30 mouse cellular contexts compared by ENCODE assay signal in genomic region chr6:65023053-65023452, GRCm38 (mm10). TPM values are rescaled to one million over a fixed set of nuclear protein-coding genes. Genes with fewer than 3 reads are reported as not detected.
DNase-seq lines count a peak whose midpoint lies in the region; ATAC-seq and TF ChIP-seq lines count a peak whose summit lies in the region.
"Had no signal": no experiment of that assay in that cellular context is flagged by ENCODE, and none has a peak within 500 bp of the region (broad histone marks: within the 10 kb centered on the region; RNA-seq: fewer than 3 reads in every experiment).

No protein-coding gene starts in this region.

- no peaks in the 10 kb centered on the region for H3K27me3 ChIP-seq in testis, adult 2 months (ENCODE audit: control insufficient read depth, insufficient read depth, low read length)
- H3K27me3 ChIP-seq in midbrain, embryonic 11.5 days (ENCODE audit: control insufficient read depth, insufficient read depth, low read length) = no peaks in the 10 kb centered on the region
- H3K27me3 ChIP-seq: CH12.LX; embryonic facial prominence, embryonic 13.5 days; embryonic facial prominence, embryonic 15.5 days; forebrain, embryonic 12.5 days; Patski had no signal

- DNase-seq in testis, postnatal 14 days (ENCODE audit: low spot score) = no peak
- DNase-seq in ES-CJ7 (ENCODE audit: low read depth, low spot score) (peak; percentile 97), R1 (ENCODE audit: low read depth, low spot score) (peak; percentile 99), ZHBTc4 (ENCODE audit: low read depth, low spot score) (peak; percentile 94)
- DNase-seq in midbrain, embryonic 11.5 days (ENCODE audit: low spot score, missing footprints) = no peak
- DNase-seq in thymus, adult 18-20 months = no peak
- no peak for DNase-seq in lung, postnatal 25 days (ENCODE audit: low spot score)
- DNase-seq: adrenal gland, adult 2 months; adrenal gland, postnatal 10 days; adrenal gland, postnatal 25 days; B cell, adult 2 months; cerebellum, adult 11 months; cerebellum, adult 18-20 months; cerebellum, adult 8-10 months; cerebellum, adult 9-11 months; cerebellum, postnatal 14 days; cerebellum, postnatal 36 days; embryo, embryonic 11 days had no signal

- no peaks in the 10 kb centered on the region for H3K9me3 ChIP-seq in midbrain, embryonic 11.5 days (ENCODE audit: control insufficient read depth, low read length)
- H3K9me3 ChIP-seq: embryonic facial prominence, embryonic 13.5 days; embryonic facial prominence, embryonic 15.5 days; forebrain, embryonic 10.5 days; forebrain, embryonic 12.5 days; G1E had no signal

- 0 out of 2 replicates have a peak overlapping the region, but pooled peaks have one; percentile 42 for H3K27ac ChIP-seq in testis, adult 2 months (ENCODE audit: control insufficient read depth, insufficient read depth, low read depth, low read length)
- no peak overlapping the region for H3K27ac ChIP-seq in midbrain, embryonic 11.5 days (ENCODE audit: low read depth, low read length)
- H3K27ac ChIP-seq: embryonic facial prominence, embryonic 13.5 days; embryonic facial prominence, embryonic 15.5 days; forebrain, embryonic 10.5 days; forebrain, embryonic 12.5 days had no signal

- no peak overlapping the region for H3K4me2 ChIP-seq in midbrain, embryonic 11.5 days
- H3K4me2 ChIP-seq: embryonic facial prominence, embryonic 13.5 days; embryonic facial prominence, embryonic 15.5 days; forebrain, embryonic 12.5 days had no signal

- H3K4me1 ChIP-seq in testis, adult 2 months (ENCODE audit: control insufficient read depth, insufficient read depth, low read length) = peaks cover 3% of the 10 kb centered on the region
- H3K4me1 ChIP-seq in midbrain, embryonic 11.5 days (ENCODE audit: control insufficient read depth, insufficient read depth, low read length) = no peaks in the 10 kb centered on the region
- H3K4me1 ChIP-seq: embryonic facial prominence, embryonic 13.5 days; embryonic facial prominence, embryonic 15.5 days; forebrain, embryonic 10.5 days; forebrain, embryonic 12.5 days had no signal

- H3K4me3 ChIP-seq in testis, adult 2 months (ENCODE audit: control insufficient read depth, low read depth, low read length) = no peak overlapping the region
- no peak overlapping the region for H3K4me3 ChIP-seq in midbrain, embryonic 11.5 days (ENCODE audit: low read depth, low read length)
- H3K4me3 ChIP-seq: embryonic facial prominence, embryonic 13.5 days; embryonic facial prominence, embryonic 15.5 days; erythroblast, embryonic 14.5 days; forebrain, embryonic 10.5 days; forebrain, embryonic 12.5 days had no signal

- no peak for TF ChIP-seq CTCF in testis, adult 2 months (IDR thresholded peaks at IDR 0.05; ENCODE audit: control insufficient read depth, insufficient read depth, insufficient replicate concordance, low read depth, low read length)

- no peak for TF ChIP-seq POLR2A in testis, adult 2 months (IDR thresholded peaks at IDR 0.05; ENCODE audit: control insufficient read depth, low read depth, low read length)

- 83% methylated on average over 6 of the region's 6 CpGs for WGBS in midbrain, embryonic 11.5 days

- no peak overlapping the region for H3K9ac ChIP-seq in midbrain, embryonic 11.5 days (ENCODE audit: low read length)
- H3K9ac ChIP-seq: embryonic facial prominence, embryonic 13.5 days; embryonic facial prominence, embryonic 15.5 days; forebrain, embryonic 12.5 days had no signal

- no peak for ATAC-seq in midbrain, embryonic 11.5 days (ENCODE audit: low FRiP score)
- ATAC-seq: CD4-positive, CD25-positive, alpha-beta regulatory T cell, adult 4 months; forebrain, embryonic 14.5 days; forebrain, embryonic 16.5 days; Patski had no signal

- H3K36me3 ChIP-seq in testis, adult 2 months (ENCODE audit: control insufficient read depth, insufficient read depth, low read length) = no peaks in the 10 kb centered on the region
- no peaks in the 10 kb centered on the region for H3K36me3 ChIP-seq in midbrain, embryonic 11.5 days (ENCODE audit: control insufficient read depth, insufficient read depth, low read length)
- H3K36me3 ChIP-seq: embryonic facial prominence, embryonic 13.5 days; embryonic facial prominence, embryonic 15.5 days; forebrain, embryonic 10.5 days; forebrain, embryonic 12.5 days; G1E had no signal

RNA-seq across cellular contexts. Expression of gene Smarcad1, which starts 19.3 kb away (rescaled TPM):
- 6.7 and 9.1 TPM in 2 replicates for polyA plus RNA-seq in testis, adult 2 months (2012; rRNA removed)
- polyA plus RNA-seq in midbrain, embryonic 11.5 days (2014; fragmentation: Nextera tagmentation; extraction: Ambion mirVana) = 109 TPM in 2 replicates

Comparison
In these comparisons a context has a peak if more than half of its experiments do, and no peak if none do; other contexts are left out.
1. DNase-seq: peak in ES-CJ7 (single experiment), R1 (single experiment) and ZHBTc4 (single experiment); none in testis, postnatal 14 days (single experiment), midbrain, embryonic 11.5 days (single experiment), thymus, adult 18-20 months (0 of 2) and lung, postnatal 25 days (single experiment).
2. RNA of gene Smarcad1, which starts 19.3 kb away (polyA plus RNA-seq): 109 TPM in midbrain, embryonic 11.5 days; 6.7 to 9.1 TPM in testis, adult 2 months; every median in the first group is over 10 times any median in the second.